Mouse (Mus musculus) ovary, postnatal 14 days (tissue): Measurements from ENCODE around the gene Tspan14.

Experiments
- DNase-seq: peaks from one replicate; pipeline ENCODE4 v3.0.0; 2022; ENCODE audit warnings: low spot score

Gene Tspan14

DNA sequence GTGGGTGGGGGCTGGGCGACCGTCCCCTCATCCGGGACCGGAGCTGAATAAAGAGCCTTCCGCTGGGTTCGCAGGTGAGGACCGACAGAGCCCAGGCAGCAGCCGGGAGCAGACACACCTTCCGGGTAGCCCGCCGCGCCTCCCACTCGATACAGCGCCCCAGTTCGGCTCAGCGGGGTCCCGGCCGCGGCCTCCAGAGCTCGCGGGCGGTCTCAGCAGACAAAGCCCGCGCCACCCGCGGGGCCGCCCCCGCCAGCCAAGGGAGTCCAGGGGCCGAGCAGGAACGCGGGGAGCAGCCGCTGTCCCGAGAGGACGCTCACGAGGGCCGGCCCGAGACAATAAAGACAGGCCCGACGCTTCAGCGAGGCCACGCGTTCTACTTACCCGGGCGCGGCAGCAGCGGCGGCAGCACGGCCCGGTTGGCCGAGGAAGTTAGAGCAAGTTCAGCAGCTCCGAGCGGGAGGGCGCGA, at the start of gene Tspan14:
Tspan14 (minus strand) TSS at position 416 of the 470 bp plus-strand sequence.
- no peak for DNase-seq

DNA sequence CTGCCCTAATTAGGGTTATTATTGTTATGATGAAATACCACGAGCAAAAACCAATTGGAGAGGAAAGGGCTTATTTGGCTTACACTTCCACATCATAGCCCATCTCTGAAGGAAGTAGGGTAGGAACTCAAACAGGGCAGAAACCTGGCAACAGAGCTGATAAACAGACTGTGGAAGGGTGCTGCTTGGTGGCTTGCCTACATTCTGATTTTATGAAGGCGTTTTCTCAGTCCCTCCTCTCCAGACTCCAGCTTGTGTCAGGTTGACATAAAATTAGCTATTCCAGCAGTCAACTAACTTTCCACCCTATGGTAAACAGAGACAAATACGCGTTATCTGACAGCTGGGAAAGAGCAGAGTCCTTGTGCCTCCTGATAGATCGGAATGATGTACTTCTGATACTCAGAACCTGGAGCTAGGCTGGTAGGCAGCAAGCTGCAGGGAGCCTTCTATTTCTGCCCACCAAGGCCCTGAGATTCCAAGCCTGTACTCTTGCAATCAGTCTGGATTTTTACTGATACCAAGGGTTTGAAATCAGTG, 48.2 kb upstream of the Tspan14 start:
- no peak for DNase-seq

DNA sequence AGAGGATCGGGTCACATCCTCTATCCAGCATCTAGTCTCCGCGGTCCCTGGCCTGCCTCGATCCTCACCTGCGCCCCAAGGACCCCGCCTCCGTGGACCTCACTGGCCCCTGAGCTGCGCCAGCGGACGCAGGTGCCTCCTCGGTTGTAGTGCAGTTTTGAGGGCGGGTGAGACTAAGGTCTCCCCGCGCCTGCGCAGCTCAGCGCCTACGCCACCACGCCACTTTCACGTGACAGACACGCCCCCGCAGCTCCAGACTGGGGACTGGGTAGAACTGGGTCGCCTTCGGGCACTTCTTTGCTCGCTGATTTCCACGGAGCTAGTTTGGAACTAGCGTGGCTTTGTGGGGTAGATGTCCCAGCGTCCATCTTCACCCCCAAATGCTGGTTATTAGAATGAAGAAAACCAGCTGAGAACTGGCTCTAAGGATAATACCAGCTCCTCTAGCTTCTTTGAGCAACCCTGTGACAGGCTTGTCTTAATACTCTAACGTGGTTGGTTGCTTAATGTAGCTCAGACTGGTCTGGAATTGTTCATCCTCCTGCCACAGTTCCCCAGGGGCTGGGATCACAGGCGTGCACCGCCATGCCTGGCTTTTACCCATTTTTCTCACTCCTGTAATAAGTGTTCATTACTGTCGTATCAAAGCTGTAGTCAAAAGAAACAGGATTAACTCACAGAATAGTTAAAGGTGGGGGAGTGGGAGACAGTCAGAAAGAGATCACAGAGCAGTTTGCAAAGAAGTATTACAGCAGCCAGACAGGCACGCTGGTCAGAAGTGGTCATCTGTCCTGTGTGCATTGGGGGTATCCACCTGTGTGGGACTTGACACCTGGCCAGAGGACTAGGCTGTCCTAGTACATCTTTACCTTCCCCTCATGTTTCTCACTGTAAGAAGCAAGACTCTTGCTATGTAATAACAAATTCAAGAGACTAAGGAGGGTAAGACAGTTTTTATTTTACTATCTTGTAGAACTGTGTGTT, 47.3 kb upstream of the Tspan14 start, which contains the start of gene Fam213a:
Fam213a (minus strand) TSS at position 159 of the 984 bp plus-strand sequence.
- peak; percentile 77 for DNase-seq

DNA sequence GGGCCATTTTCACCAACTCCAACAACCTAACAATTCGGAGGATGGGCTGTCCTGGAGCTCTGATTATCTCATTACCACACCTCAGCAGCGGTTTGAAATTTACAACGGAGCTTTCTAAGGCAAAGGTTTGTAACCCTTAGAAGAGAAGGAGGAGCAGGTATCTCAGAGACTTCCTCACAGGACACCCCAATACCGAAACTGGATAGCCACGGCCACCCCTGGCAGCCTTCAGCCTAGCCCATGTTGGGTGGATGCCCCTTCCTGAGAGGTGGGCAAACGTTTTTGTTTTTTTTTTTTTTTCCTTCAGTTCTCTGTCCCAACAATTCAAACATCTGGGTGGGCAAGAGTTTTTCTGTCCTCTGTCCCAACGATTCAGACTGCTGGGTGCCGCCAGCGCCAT, 46.5 kb upstream of the Tspan14 start:
- no peak for DNase-seq

DNA sequence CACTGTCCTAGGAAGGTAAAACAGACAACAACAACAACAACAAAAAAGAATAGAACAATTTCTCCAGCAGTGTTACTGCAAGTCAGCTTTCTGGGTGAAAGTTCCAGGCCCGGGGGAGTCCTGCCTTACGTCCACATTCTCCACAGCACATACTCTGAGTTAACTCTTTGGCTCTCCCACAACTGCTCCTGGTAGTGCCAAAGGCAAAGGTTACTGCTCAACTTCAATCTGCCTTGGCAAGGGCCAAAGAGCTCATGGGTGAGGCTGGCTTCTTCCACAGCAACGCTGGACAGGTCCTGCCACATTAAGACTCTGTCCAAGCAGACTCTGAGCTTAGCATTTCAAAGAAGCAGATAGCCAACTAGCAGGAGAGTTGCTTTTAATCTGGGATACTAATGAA, 45.3 kb upstream of the Tspan14 start:
- no peak for DNase-seq

DNA sequence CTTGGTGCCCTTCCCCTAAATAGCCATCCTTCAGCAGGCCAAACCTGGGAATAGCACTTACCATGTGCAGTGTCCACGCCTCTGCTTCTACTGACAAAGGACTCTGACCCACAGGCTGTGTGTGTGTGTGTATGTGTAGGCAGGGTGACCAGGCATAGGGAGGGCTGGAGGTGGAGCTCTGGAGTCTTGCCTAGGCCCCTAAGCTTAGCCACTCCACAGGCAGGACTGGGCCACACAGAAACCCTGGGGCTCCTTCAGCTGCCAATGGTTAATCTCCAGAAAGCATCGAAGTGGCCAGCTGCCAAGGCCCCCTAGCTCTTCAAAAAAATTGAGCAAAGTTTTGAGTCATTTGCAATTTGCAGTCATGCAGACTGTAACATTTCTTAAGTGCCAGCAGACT, 41.5 kb upstream of the Tspan14 start:
- no peak for DNase-seq

DNA sequence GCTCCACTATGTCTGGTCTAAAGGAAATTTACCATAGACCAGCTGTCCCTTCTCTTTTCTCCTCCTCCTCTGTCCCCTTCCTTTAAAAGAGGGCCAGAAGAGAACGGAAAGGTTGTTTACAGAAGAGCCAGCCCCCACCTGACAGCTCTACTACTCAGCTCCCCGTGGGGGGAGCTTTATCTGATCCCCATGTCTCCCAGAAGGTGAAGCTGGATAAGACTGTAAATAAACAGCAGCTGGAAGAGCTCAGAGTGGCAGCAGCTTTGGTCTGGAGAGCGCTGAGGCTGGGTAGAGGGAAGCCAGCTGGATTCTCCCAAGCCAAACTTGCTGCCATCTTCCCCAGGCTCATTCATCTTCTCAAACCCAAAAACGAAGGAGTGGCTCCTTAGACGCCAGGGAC, 41.0 kb upstream of the Tspan14 start:
- DNase-seq: no peak

DNA sequence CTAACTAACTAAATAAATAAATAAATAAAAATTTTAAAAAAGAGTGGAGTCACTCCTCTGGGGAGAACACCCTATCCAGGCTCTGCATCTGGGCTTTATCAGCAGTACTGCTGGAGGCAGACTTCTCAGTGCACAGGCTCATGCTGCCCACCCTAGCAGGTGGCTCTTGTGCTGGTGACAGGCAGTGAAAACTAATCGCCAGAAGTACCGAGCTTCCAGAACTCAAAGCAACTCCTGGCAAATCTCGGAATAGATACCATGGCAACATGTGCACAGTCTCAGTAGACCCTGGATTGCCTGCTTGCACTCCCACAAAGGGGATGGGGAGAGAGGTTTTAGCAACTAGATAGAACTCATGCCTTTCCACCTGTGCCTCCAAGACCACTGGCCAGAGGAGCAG, 40.3 kb upstream of the Tspan14 start:
- DNase-seq: no peak

DNA sequence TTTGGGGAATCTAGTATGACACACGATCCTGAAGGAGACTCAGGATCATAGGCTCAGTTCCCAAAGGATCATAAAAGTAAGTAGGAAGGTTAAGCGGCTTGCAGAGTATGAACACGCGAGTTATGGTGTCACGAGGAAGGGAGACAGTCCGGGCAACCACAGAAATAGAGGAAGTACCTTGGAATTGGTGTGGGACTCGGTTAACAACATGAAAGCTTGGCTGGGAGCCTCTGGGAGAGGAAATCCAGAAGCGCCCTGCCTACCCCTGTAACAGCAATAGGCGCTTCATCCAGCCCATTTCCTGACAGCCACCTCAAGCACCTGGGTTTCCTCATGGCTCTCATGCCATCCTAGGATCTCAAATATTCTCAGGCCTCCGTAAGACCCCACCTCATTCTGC, 39.7 kb upstream of the Tspan14 start:
- no peak for DNase-seq

DNA sequence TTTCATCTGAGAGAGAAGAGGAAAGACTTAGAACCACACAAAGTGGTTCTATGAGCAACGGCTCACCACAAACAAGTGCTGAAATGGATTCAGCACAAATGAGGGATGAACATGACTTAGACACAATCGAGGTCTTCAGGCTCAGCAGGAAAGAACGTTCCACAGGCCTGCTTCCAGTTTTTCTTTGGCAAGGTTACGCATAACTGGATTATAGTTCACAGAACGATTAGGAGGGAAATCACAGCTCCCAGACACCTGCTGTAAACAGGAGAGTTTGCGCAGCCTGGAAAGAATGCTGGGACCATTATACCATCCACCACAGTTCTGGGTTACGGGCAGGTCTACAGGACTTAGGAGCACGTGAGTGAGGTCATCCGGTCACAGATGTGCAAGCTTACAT, 39.1 kb upstream of the Tspan14 start:
- no peak for DNase-seq

DNA sequence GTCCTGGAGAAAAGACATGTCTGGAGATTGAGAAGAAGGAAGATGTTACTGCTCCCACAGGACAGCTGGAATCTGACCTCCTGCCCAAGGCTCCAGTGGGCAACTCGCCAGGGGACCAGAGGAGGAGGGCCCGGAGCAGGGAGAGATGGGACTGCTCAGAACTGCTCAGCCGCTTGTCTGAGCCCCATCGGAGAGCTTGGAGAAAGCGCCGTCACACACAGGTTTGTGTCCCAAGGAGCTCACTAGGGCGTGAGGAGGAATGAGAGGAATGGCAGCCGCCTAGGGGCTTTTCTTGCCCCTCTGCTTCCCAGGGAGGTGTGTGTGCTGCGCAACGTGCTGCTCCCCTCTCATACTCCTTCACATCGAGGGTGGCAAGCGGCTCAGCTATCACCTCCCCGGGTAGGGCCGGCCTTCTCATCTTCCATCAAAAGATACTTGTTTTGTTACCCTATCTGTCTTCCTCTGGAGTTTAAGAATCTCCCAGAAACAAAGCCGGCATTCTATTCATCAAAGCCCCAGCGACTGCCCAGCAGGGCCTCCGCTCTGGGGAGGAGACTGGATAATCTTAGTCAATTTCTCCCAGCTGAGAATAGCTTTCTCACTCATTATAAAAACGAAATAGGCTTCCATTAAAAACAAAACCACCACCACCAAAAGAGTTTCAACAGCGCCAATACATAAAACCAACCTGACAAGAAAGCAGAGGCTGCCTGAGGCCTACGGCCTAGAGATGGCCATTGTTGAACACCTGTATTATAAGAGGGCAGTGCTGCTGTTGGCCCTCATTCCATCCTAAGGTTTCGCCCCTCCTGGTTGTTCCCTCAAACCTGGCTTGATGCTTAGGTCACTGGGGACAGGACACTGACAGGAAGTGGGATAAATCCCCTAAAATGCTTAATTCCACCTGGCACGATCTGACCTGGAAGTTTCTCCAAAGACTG, 37.9 kb upstream of the Tspan14 start:
- peak; percentile 56 for DNase-seq

DNA sequence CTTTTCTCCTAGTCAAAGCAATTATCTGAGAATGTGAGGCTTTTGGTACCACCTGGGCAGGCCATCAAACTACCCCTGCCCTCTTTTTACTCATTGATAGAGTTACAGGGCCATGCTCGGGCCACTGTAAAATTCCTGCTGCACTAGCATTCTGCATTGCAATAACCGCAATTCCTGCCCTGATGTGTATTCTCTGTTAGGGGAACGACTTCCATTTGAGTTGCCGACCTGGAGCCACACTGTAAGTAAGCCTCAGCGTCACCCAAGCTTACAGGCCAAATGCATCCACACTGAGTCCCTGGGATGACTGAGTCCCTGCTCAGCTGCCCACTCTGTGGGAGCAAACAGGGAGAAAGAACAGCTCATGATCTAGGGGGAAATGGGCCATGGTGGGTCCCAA, 35.0 kb upstream of the Tspan14 start:
- DNase-seq: no peak

DNA sequence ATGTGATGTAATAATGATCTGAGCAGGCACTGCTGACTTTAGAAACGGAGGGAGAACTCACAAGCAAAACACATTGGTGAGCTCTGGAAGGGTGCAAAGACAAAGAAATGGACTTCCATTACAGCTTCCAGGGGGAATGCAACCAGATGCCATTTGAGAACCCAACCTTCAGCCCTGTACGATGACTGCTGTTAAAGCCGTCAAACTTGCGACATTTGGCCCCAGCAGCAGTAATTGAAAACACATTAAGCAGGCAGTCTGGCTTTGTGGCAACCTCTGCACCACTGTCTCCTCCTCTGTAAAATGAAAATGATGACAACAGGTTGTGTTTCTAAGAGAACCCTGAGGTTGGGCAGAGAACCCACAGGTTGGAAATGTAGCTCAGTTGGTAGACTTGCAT, 34.2 kb upstream of the Tspan14 start:
- no peak for DNase-seq

DNA sequence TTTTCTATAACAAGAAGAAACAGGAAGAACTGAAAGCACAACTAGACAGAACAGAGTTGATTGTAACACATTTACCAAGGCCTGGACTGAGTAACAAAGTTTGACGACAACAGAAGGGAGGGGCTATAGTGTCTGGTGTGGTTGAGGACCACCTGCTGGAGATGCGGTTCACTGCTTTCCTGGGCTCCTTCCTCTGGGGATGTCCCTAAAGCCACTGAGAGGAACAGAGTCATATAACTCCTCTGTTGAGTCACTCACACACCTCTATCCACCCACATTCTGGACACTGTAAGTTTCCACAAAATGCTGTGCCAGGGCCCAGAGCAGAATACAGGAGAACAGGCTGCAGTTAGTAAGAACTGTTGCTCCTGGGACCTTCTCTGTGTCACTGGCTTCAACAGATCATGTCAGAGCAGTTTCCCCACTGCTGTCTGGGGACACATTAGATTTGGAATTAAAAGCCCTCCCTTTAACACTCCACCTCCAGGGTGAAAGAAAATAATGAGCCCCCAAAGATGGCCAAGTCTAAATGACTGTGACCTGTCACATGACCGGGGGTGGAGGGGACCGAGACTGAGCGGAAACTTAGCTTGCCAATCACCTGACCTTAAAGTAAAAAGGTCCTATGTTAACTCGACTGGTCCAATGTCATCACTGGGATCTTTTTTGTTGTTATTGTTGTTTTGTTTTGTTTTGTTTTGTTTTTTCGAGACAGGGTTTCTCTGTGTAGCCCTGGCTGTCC, 33.5 kb upstream of the Tspan14 start:
- DNase-seq: no peak

DNA sequence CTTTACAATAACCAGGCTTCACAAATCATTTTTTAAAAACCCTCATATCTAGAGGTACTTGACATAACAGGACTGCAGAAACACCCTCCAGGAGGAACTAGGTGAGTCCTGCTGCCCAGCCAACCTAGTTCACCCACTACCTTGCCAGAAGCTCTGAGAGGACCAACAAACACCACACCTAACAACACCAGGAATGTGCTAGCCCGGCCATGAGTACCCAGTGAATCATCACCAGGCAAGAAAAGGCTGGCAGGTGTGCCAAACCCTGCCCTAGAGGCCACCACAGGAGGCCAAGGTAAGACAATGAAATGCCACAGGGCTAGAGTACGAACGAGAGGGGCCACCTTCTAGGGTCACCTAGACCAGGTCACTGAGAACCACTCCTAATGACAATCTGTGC, 29.6 kb upstream of the Tspan14 start:
- DNase-seq: no peak

DNA sequence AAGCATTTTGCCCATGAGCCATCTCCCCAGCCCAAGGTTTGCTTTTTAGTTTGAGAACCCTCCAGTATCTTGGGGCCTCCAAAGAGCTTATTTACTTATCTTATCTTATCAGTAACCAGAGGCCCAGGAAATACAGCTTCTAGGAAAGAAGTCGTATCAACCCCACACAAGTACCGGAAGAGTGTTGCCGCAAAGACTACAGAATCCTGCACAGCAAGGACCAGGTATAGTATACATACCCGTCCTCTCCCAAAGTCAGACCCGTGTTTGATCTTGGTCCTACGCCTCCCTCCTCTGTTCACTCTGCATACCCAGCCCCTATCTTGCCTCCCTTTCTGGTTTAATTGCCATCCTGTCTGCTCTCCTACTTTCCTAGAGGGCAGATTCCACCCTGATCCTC, 25.9 kb upstream of the Tspan14 start:
- no peak for DNase-seq

DNA sequence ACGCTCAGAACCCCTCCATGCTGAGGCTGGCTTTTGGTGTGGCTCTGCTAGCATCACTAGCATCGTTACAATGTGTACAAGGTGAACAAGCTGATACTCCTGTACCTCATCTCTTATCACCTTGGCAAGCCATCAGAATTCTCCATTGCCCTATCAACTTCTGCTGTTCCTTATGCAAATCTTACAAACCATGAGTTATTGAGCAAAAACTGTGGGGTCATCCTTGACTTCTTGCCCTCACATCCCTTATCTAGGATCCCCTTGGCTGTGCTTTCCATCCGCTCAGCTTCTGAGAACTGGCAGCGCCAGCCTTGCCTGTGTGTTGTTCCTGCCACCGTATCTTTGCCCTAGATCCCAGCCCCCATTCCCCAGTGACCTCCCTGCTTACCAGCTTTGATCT, 22.2 kb upstream of the Tspan14 start:
- no peak for DNase-seq

DNA sequence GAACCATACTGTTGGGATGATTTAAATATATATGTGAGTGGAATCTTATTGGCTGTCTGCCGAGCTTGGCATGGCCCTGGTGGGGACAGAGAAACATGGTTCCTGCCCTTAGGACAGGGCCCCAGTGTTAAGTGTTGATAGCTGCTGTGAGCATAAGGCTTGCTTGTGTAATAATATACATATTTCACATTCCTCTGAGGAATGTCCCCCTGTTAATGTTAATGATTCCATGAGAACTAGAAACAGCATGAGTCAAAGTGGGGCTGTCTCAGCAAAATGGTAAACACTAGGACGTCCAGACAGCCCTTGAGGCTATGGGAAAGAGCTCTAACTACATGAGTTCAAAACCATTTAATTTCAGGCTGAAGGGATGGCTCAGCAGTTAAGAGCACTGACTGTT, 20.6 kb upstream of the Tspan14 start:
- no peak for DNase-seq

DNA sequence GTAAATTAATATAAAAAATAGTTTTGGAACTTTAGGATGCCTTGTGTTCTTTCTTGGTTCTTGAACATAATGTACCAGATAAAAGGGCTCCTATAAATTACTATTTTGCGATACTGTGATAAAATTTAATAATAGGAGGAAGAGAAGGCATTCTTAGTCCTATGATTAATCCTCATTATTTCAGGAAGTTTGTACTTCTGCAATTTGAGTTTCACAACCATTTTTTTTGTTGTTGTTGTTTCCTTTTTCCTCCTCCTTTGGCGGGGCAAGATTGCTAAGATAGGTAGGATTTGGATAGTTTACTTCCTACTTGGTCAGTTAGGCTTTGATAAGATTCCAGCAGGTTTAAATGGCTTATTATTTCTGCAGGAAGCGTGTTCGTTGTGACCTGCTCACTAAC, 19.0 kb upstream of the Tspan14 start:
- no peak for DNase-seq

DNA sequence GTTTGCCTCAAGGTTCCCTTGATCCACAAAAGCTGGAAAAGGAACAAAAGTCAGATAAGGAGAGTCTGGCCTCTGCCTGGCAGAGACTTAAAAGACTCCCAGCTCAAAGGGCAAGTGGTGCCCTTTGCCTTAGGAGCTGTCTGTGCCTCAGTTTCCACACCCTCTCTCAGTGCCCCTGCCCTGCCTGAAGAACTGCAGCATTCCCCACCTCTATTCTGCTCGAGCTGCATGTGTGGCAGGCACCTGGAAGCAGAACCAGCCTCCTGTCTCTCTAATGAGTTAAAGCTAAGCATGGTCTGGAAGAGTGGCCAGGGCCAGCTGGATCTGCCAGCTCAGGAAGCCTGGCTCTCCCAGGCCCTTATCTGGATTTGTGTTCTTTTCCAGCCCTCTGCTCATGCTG, 13.1 kb upstream of the Tspan14 start:
- DNase-seq: no peak

DNA sequence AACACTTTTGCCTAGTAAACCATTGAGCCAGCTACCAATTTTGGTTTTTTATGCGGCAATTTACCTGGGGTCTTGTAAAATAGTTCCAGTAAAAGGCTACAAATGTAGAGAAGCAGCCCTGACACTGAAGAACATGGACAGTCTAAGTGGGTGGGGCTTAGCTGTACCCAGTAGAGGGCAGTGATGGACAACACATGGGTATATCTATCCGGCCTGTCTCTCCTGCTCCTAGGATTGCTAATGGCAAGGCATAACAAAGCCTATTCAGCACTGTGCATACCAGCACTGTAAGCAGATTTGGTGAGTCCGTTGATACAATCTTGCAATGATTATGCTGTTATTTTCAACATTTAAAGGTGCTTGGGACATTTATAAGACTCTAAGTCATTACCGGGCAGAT, 12.4 kb upstream of the Tspan14 start:
- no peak for DNase-seq
